Mouse (Mus musculus): Measurements from ENCODE around the gene Ptprf.

GRCm38 (mm10) chr4:118234711-118235388, 56.4 kb downstream of the Ptprf start:
- TF ChIP-seq CTCF (IDR thresholded peaks at IDR 0.05; ENCODE audit: borderline replicate concordance, extremely low read depth, insufficient read depth, insufficient read length) (no peak), POLR2A (IDR thresholded peaks at IDR 0.05; ENCODE audit: borderline replicate concordance, extremely low read depth, insufficient read depth, insufficient read length, poor library complexity, severe bottlenecking) (no peak)

Data from brain, embryonic 14.5 days (tissue).